Mouse (Mus musculus) heart, postnatal 14 days (tissue): ENCODE measurements at regions not wholly inside any gene's neighbourhood (a gene's known extent, or its start where the extent isn't known, plus 50 kb on each side); places are given as distances from the start of the nearest gene placed in this dataset.
A peak's percentile ranks its signal among the peaks of the same experiment; 100 is the strongest.

Source experiments
- DNase-seq, 2 experiments: peaks; one replicate each; pipeline ENCODE4 v3.0.0; 2021 to 2022
- intact Hi-C: fragments of 180-260 bp; cut with DNase I; formaldehyde crosslinking; loops from one replicate; pipeline ENCODE4 v1.15.1; 2025

DNA sequence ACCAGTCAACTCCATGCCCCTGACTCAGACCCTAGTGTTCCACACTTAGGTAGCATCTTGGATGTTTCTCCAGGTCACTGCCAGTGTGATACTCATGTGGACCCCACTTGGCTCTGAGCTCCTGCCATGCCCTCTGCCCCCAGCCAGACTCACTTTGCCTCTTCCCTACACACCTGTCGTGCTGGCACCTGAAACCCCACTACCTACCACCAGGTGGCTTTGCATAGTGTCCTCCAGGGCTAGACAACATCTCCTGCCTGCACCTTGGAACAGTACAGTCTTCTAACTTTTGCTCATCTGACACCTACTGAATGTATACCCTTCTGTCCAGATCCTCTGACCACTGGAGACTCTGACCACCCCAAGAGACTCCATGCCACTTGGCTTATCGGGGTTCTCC is 80.6 kb downstream of the Fam53a start:
- intact Hi-C loops, result no loop called here
- DNase-seq, result no peak

DNA sequence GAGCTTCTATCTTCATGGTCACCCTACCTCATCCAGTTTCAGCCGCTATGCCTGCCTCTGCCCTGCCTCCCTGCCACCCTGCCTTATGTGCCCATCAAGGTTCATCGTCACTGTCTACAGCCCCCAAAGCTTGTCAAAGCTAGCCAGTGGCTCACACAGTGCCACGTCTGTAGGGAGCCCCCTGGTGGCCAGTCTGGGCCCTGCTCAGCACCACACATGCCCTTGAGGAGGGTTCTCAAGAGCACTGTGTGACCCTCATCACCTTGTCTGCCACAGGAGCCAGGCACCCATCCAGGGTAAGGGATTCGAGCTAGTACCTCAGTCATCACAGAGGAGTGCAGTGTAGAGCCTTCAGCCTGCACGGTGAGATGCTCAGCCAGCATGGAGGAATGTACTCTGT is 86.1 kb downstream of the Fam53a start:
- DNase-seq, result peak; percentile 42 to 70

DNA sequence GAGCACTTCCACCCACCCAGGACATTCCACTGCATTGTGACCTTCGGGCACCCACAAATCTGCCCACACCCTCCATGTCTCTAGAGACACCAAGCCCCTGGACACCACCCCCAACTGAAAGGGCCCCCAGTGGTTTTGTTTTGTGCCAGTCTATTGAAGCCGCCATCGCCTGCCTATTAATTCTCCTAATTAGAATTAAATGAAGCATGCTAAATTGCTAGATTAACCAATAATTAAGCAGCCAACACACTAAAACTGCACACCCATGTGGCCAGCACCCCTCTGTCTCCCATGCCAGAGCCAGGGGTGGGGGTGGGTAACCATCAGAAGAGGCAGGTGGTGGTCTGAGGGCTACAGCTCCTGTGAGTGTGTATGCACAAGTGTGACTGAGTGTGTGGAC is 86.8 kb downstream of the Fam53a start:
- intact Hi-C loops, result loop anchor here (5.0 kb wide), 1 partner anchor 150 kb away; no protein-coding TSS in a partner anchor
- no peak for DNase-seq

More for the DNA sequence above, 86.1 kb downstream of the Fam53a start:
- intact Hi-C loops, result loop anchor here (5.0 kb wide), 1 partner anchor 151 kb away; no protein-coding TSS in a partner anchor

DNA sequence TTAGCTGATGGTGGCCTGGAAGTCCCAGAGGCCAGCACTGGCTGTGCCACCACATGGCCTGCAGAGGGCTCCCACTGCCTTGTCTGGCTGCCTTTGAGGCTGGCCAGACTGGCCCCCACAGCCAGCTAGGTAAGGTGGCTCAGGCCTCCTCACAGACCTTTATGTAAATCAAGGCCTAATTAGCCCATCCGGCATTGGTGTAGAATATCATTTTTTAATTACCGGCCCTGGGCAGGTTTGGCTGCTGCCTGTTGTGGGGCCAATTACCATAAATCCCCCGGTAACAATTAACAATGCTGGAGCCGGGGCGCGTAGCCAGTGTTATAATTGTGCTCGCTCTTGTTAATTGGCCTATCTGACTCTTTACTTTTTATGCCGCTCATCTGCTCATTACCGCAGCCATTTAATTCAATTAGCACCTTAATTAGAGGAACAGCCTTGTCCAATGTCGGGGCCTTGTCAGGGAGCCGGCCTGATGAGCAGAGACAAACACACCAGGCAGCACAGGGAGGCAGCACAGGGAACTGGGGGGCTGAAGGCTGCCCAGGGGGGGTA is 87.4 kb downstream of the Fam53a start:
- peak in 1 of 2 experiments; percentile 15 for DNase-seq
- intact Hi-C loops, result loop anchor here (5.0 kb wide), 1 partner anchor 150 kb away; no protein-coding TSS in a partner anchor

DNA sequence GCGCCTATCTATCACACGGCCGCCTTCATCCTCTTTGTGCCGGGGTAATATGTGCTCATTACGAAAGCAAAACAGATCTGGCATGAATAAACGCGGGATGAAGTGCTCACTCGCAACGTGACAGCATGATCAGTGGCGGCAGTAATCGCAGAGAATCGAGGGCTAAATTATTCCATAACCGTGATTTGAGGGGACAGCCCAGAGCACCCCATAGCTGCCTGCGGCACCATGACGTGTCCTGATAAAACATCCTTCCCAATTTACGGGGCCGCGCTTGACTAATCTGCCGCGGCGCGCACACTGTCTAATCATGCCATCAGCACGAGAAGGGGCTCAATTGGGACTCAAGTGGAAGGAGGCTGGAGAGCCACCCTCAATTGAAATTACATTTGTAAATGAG is 89.2 kb downstream of the Fam53a start:
- intact Hi-C loops, result loop anchor here (5.0 kb wide), 1 partner anchor 148 kb away; no protein-coding TSS in a partner anchor
- no peak for DNase-seq

DNA sequence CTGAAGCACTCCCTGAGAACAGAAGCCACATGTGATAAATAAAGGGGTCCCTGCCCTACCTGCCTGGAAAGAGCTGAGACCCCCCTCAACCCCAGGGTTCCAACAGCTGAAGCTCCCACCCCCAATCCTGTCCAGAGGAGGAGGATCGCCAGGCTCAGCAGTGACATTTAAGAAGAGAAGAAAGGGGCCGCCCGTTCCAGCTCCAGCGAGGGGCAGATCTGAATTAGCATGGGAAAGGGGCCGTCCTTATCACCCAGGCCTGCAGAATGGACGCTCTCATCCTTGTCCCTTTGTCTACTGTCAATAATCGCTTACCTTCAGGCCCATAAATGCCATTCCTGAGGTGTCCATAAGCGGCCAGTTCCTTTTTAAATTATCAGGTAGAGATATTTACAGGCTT is 92.0 kb downstream of the Fam53a start:
- intact Hi-C loops, result no loop called here
- no peak for DNase-seq

DNA sequence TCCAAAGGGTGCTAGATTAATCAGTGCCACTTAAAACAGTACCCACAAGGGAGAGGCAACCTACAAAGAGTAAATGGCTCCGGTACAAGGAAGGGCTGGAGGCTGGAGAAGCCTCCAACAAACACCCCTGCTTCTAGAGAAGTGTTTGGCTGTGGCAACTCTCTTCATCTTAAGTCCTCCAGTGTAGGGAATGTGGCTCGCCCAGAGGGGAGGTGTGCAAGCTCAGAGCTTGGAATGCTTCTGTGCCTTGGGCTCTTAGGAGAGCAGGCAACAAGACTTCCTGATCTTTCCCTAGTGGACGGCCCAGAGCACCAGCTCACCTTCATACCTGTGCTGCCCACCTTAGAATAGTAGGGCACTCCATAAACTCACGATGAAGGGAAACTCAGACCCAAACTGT is 92.4 kb downstream of the Fam53a start:
- no peak for DNase-seq
- intact Hi-C loops, result no loop called here

DNA sequence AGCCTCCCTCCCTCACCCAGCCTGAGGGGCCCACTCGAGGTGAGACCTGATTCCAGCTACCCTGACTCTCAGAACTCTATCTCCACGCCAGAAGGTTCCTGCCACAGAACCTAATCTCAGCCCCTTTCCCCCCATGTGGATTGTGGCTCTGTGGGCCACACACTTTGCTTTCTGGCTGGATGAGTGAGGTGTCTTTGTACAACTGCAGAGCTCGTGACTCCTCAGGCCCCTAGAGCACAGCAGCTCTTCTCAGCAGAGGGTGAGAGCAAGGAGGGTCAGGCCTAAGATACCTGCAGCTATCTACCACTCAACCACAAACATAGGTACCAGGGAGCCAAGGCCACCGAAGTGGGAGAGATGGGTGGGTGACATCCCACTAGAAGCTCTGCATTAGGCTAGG is 93.2 kb downstream of the Fam53a start:
- intact Hi-C loops, result no loop called here

DNA sequence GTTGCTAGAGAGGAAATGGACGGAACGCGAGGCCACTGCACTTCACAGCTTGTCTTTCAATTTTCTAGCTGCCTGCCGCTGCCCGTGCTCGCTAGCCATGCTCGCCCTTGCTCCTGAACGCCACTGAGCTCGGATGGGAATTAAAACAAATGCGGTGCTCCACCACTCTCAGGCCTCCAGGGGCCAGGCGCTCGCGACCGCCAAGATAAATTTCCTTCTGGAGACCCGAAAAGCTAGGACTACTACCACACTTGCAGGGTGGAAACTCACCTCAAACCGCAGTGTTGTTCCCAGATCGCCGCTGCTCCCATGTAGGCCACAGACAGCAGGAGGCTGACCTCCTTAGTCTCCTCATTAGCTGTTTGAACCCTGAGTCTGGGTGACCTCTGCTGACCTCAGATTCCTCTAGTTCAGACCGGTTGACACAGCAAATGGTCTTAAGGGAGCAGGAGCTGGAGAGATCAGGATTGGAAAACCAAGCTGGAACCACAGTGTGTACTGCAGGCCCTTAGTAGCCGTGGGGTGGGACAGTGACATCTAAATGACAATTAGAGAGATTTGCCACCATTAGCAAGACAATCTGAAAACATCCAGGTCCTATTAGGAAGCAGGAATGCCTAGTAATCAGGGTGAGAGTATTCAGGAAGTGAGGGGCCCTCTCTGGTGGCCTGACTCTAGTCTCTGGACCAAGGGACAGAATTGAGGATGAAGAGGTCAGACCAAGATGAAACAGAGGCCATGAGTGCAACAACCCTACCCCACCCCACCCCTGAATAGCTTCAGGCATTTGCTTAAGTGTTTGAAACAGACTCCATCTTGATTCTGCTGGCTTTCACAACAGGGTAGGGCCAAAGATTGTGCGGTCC is 94.1 kb downstream of the Fam53a start:
- no peak for DNase-seq
- intact Hi-C loops, result no loop called here

More for the DNA sequence above, 93.2 kb downstream of the Fam53a start:
- DNase-seq, result no peak

DNA sequence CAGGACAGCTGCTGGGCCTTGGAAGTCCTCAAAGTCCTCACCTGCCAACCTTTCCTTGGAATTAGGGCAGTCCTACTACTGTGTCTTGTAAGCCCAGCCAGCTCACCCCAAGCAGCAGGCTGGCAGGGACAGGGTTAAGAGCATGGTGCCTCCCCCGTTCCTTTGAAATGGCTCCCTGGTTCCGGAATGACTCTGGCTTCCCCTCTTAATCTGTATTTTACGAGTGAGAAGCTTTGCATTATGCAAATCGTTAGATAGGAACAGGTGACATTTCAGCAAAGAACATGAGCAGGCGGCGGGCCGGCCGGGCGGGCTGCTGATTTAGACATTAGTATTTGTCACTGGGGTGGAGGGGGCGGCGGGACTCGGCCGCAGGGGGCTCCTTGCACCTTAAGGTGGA is 95.1 kb downstream of the Fam53a start:
- no peak for DNase-seq
- intact Hi-C loops, result no loop called here

DNA sequence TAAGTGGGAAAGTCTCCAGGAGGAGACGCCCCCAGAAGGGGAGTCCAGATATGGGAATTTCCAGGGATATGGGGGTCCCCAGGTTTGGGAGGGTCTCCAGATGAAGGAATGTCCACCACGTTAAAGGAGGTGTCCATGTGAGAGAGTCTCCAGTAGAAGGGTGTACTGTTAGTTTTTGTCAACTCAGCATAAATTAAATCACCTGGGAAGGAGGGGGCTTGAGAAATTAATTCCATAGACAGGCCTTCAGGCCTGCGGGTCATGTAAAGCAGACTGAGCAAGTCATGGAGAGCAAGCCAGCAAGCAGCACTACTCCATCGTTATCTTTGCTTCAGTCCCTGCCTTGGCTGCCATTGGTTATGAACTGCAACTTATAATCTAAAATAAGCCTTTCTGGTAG is 96.2 kb downstream of the Fam53a start:
- no peak for DNase-seq
- intact Hi-C loops, result no loop called here

DNA sequence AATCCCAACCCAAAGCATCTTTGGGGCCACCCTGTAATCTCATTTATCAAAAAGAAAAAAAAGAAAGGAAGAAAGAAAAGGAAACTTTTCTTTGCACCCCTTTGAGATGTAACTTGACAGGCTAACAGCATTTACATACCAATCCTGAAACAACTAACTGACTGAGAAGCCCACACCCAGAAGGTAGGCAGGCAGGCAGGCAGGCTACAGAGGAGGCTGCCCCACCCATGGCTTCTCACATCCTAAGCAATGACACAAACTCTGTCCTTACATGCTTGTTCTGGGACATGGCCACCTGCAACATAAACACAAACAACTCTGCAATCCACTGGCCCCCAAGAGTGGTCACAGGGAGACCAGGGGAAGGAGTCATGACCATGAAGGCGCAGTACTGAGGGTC is 97.5 kb upstream of the Nkx1-1 start:
- intact Hi-C loops, result no loop called here
- no peak for DNase-seq

DNA sequence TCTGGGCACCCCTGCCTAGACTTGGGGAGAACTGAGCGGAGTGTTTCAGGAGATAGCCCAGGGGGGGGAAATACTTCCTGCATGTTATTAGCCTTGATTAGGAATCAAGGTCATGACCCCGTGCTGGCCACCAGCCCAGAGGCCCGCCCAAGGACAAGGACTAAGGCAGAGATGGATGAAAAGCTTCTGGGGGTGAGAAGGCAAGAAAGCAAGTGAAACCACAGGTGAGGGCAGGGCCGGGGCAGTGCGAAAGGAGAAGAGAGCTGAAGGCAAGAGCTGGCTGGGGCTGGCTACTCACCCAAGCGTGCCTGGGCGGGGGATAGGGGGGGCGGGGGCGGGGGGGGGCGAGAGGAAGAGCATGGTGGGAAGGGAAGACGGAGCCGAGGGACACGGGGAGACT is 96.0 kb upstream of the Nkx1-1 start:
- no peak for DNase-seq
- intact Hi-C loops, result no loop called here

DNA sequence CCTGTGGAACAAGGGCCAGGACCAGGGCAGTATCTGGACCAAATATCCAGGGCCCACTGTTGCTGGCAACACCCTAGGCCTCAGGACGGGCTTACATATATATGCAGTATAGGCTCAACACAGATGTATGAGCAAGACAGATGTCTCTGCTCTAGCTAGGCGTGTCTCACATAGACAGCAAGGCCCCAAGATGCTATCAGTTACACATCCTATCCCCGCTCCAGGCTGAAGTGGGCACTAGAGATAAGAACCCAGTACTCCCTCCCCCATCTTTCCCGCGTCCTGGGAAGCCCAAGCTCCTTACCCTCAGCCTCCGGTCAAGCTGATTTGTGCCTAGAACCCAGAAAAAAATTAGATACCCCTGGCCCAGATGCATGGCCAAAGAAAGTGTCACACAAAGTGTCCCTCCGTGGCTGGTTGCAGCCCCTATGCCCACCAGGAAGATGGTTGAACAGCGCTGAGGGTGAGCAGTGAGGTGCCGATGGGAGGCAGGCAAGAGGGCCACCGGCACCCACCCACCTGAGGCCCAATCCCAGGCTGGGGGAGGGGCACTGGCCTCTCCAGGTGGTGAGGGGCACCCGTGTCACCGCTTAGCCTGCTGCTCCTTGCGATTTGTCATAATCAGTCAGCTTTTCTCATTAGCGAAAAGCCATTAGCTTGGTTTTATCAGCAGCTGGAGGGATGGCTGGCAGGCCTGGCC is 95.3 kb upstream of the Nkx1-1 start:
- intact Hi-C loops, result no loop called here
- no peak for DNase-seq

DNA sequence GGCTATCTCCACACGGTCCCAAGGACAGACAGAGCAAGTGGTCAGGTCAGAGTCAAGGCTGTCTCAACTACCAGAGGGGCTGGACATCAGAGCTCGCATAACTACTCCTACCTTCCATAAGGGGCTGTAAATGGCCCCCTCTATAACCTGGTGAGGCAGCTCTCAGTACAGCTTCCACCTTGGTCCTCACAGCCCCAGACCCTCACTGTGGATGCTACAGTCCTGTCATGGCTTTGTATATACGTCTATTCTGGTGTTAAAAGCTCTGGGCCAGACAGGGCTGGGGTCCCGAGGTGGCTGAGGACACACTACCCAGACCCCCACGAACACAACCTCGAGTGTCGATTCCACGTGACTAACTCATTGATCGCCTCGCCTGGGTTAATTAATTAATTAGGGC is 94.0 kb upstream of the Nkx1-1 start:
- no peak for DNase-seq
- intact Hi-C loops, result no loop called here

DNA sequence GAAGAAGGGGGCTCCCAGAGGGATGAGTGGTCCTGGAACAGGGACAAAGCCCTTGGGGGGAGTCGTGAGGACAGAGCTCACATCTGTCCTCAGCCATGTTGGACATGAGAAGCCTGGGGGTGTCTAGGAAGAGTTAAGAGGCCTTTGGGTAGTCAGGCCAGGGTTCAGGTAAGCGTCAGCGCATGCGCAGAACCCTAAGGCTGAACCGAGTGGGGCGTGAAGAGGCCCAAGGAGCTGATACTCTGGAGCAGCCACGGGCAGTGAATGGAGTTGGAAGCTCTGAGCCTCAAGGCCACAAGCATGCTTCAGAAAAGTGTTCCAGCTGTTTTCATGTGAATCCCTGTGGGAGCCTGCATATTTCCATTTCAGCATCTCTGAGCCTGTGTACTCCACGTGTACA is 93.5 kb upstream of the Nkx1-1 start:
- DNase-seq, result no peak
- intact Hi-C loops, result no loop called here

DNA sequence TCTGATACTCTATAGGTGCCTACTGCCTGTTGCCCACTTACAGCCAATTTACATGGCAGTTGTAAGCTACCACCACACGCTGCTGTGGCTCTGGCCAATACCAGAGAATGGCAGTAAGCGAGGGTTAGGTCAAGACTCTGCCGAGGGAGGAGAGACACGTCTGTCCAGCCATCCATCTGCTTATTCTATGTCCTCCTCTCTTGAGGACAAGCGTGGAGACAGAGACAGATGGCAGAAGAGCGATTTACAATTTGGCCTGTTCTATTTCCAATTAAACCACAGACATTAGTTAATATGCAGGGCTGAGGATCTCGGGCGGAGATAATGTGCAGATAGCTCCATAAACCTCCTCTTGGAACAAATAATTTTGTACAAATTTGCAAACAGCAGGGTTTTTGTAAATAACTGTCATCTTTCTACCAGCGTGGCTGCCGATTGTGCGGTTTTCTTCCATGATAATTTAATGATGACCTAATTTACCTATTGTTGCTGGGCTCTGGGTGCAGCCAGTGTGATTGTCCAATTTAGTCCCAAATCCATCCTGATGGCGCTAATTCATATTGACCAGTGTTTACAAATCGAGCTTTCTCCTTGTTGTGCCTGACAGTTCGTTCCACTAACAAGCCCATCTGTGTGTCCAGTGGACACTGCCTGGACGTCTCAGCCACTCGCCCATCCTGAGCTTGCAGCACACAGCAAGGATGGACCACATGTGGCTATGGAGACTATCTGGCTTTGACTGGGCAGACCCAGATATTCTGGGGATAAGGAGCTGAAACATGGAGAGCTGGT is 88.4 kb upstream of the Nkx1-1 start:
- intact Hi-C loops, result no loop called here
- no peak for DNase-seq

DNA sequence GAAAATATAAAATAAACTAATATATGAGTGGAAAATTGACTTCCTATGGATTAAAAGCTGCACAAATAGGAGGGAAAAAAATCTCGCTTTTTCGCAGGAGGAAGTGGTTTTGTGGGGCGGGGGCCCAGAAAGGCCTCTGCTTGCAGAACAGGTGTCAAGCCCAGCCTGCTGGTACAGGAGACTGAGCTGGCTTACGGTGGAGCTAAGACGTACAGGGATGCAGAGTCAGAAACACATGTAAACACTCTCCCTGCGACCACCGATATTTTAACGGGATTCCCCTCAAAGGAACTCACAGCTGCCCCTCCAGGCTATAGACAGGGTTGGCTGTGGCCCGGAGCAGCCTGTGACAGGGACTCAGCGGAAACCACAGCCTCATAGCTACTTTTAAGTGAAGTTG is 87.1 kb upstream of the Nkx1-1 start:
- no peak for DNase-seq

DNA sequence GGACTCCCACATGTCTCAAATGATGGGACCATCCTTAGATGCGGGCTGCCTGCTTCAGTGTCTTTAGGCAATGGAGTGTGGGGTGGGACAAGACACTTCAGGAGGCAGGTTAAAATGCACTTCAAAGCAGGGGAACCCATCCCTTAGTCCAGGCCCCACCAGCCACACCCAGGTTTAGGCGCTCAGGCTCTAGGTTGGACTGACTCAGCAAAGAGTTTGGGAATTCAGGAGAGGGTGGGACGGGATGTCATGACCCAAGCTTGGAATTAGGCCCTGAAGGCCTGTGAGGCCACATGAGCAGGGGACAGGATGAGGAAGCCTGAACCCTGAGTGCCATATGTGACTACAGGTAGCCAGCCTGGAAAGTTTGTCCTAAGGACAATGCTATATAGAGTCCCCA is 85.6 kb upstream of the Nkx1-1 start:
- DNase-seq, result no peak
- intact Hi-C loops, result no loop called here

More for the DNA sequence above, 87.1 kb upstream of the Nkx1-1 start:
- intact Hi-C loops, result no loop called here

DNA sequence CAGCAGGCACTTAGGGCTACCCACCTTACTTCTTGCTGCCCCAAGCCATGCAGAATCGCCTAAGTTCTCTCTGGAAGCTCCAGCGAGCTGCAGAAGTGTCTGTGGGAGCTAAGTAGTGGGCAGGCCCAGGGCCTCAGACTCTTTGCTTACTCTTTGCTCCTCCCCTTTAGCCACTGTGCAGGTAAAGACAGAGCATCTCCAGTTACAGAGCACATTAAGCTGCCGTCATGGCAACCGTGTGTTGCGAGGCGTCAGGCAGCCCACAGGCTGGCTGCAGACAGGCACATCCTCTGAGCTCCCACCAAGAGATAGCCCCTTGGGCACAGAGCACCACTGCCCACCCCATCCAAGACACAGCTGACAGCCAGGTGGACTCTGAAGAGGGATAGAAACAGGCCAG is 85.1 kb upstream of the Nkx1-1 start:
- DNase-seq, result no peak
- intact Hi-C loops, result no loop called here

DNA sequence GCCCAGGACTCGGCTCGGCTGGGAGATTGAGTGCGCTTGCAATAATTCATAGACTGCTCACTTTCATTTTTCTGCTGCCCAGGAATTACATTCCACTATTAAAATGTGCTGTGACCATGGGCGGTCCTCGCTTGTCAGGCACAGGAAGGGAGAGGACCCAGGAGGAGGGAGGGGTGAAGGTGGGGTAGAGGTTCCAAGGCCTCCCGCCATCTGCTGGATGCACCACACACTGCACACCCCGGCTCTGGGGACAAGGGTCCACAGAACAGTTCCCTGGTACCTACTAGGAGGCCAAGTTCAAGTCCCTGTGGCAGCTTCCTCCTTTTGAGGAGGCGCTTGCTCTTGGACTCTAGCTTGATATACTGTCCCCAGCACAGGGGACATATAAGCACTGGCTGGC is 83.8 kb upstream of the Nkx1-1 start:
- no peak for DNase-seq
- intact Hi-C loops, result no loop called here
